Mouse (Mus musculus) C2C12 (cell line): Measurements from ENCODE around the gene Fam110c.

Source experiments
- CTCF ChIP-seq: IDR thresholded peaks from one replicate; pipeline ENCODE4 v1.5.1; 2011; ENCODE audit not compliant: control insufficient read depth, insufficient read depth, insufficient read length
- MYOG ChIP-seq: IDR thresholded peaks from one replicate; pipeline ENCODE4 v1.6.1; 2011; ENCODE audit not compliant: control insufficient read depth, insufficient read length; ENCODE audit errors: extremely low read depth

DNA sequence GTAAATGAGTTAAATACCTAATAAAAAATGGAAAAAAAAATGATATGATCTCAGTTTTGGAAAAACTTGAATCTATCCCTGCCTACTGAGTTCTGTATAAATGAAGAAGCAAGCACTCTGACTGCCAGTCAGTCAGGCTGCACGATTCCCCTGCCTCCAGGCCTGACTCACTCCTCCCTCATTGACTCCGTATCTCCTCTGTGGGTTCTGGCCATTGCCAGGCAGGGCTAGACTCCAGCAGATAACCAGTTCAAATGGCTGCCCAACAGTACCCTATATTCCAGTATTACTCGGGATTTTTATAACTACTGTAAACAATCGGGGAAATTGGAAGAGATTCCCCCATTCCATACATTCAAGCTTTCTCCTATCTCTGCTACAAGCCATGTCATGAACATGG is 21.6 kb upstream of the Fam110c start:
- TF ChIP-seq MYOG (no peak), CTCF (no peak)
